Mouse (Mus musculus) hindbrain, embryonic 14.5 days (tissue): ENCODE data around the gene Hnrnph2. TPM values are rescaled to one million over a fixed set of nuclear protein-coding genes. Genes with fewer than 3 reads are reported as not detected.

Experiments used
- ATAC-seq: fragments of 200-750 bp; cut with Nextera tagmentation; 2 replicates; pipeline ENCODE4 v1.8.0; 2017; ENCODE audit warnings: moderate number of reproducible peaks, mild to moderate bottlenecking, moderate TSS enrichment, moderate library complexity; ENCODE audit not compliant: low FRiP score
- DNase-seq: peaks from one replicate; pipeline ENCODE4 v3.0.0-alpha.2; 2015; ENCODE audit warnings: low spot score
- H3K27ac ChIP-seq: fragments of 300-500 bp; sonication (generic); 2 replicates; pipeline ENCODE4 v1.5.1; 2014; ENCODE audit warnings: mild to moderate bottlenecking, moderate library complexity
- H3K27me3 ChIP-seq: fragments of 300-500 bp; sonication (generic); 2 replicates; pipeline ENCODE4 v1.6.1; 2014; ENCODE audit warnings: mild to moderate bottlenecking, low read length, mixed read lengths; ENCODE audit not compliant: control insufficient read depth, insufficient read depth
- H3K36me3 ChIP-seq: fragments of 300-500 bp; sonication (generic); replicated peaks from 2 replicates; pipeline ENCODE4 v1.6.1; 2014; ENCODE audit not compliant: control insufficient read depth, insufficient read depth
- H3K4me1 ChIP-seq: fragments of 300-500 bp; sonication (generic); replicated peaks from 2 replicates; pipeline ENCODE4 v1.6.1; 2014; ENCODE audit warnings: antibody characterized with exemption, low read length, mixed read lengths; ENCODE audit not compliant: control insufficient read depth, insufficient read depth
- H3K4me2 ChIP-seq: fragments of 300-500 bp; sonication (generic); replicated peaks from 2 replicates; pipeline ENCODE4 v1.6.1; 2014; ENCODE audit warnings: mild to moderate bottlenecking, moderate library complexity
- H3K4me3 ChIP-seq: fragments of 300-500 bp; sonication (generic); replicated peaks from 2 replicates; pipeline ENCODE4 v1.5.1; 2014; ENCODE audit warnings: mild to moderate bottlenecking, low read length
- H3K9ac ChIP-seq: fragments of 300-500 bp; sonication (generic); 2 replicates; pipeline ENCODE4 v1.6.1; 2014
- H3K9me3 ChIP-seq: fragments of 300-500 bp; sonication (generic); 2 replicates; pipeline ENCODE4 v1.6.1; 2016; ENCODE audit warnings: low read length; ENCODE audit not compliant: control insufficient read depth
- WGBS: fragments of 180-500 bp; shearing (Covaris S2); extraction: QIAGEN DNeasy Blood & Tissue Kit; methylation state at CpG from one replicate; pipeline ENCODE4 v1.1.7; 2014; 5-methylcytosine and 5-hydroxymethylcytosine counted together
- polyA plus RNA-seq: library from polyadenylated mRNA; unstranded; fragments of >200 nt; fragmentation: Nextera tagmentation; extraction: Ambion mirVana; gene quantifications from 2 replicates; pipeline ENCODE4 v1.2.1, GENCODE M21; 2014

Hnrnph2 gene
- polyA plus RNA-seq, 1 experiment from 2014 or later: 90.2 TPM

DNA sequence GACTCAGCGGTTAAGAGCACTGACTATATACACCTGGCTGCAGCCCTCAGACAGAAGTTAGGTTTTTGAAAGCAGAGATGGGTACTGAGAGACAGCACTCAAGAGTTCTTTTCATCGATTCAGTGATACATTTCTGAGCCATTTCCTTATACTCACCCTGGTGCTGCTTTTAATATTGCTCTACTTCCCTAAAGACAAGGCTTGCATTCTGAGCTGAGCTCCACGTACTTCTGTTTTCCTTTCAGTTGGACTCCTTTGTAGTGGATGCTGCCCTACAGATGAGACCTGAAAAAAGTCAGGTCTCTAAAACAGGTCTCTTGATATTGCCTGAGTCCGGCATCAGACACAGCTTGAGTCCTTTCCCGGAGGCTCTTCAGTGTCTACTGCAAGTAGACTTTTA is 31.7 kb downstream of the Hnrnph2 start:
- DNase-seq (no peak), ATAC-seq (no peak)
- Histone ChIP-seq H3K9me3 (no peaks in the 10 kb centered on the region), H3K4me3 (no peak overlapping the region), H3K4me2 (no peak overlapping the region), H3K27me3 (no peaks in the 10 kb centered on the region), H3K9ac (no peak overlapping the region), H3K27ac (no peak overlapping the region), H3K36me3 (no peaks in the 10 kb centered on the region), H3K4me1 (no peaks in the 10 kb centered on the region)
- 88% methylated on average over 5 of the region's 5 CpGs for WGBS

DNA sequence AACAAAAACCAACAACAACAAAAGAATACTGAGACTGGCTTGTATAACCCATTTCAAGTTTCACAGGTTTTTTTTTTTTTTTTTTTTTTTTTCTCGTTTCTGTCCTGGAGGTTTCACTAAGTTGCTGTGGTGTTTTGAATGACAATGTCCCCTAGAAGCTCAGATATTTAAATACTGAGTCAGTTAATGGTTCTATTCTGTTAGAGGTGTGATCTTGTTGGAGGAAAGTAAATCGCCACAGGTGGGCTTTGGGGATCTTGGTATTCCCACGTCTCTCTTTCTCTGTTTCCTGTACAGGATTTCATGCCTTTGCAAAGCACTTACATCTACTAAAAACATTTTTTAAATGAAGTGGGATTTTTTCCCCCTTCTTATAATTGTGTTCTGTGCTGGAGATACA is 34.1 kb downstream of the Hnrnph2 start:
- Histone ChIP-seq H3K27me3 (no peaks in the 10 kb centered on the region), H3K27ac (no peak overlapping the region), H3K9me3 (no peaks in the 10 kb centered on the region), H3K4me3 (no peak overlapping the region), H3K36me3 (no peaks in the 10 kb centered on the region), H3K4me1 (no peaks in the 10 kb centered on the region), H3K4me2 (no peak overlapping the region), H3K9ac (no peak overlapping the region)
- DNase-seq (no peak), ATAC-seq (no peak)
- 54% methylated on average over 3 of the region's 3 CpGs for WGBS

DNA sequence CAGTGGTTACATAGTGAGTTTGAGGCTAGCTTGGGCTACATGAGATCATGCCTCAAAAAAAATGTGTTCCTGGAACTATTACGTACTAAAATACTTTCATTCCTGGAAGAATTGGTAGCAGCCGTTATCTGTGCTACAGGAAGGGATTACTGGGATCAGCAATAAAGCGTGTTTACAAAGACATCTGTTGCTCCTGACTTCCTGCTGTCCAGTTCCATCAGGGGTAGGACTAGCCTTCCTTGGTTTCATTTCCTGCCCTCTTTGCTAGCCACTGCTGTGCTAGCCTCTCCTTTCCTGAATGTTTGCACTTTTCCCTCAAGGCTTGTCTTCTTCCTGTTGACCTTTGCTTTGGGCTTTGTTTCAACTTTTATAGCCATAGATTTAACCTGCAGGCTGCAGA is 34.9 kb downstream of the Hnrnph2 start:
- no peaks in the 10 kb centered on the region for H3K27me3 ChIP-seq
- H3K4me1 ChIP-seq: no peaks in the 10 kb centered on the region
- H3K4me3 ChIP-seq: no peak overlapping the region
- H3K9ac ChIP-seq: no peak overlapping the region
- ATAC-seq: no peak
- no peaks in the 10 kb centered on the region for H3K9me3 ChIP-seq
- no peak for DNase-seq
- no peaks in the 10 kb centered on the region for H3K36me3 ChIP-seq
- no peak overlapping the region for H3K4me2 ChIP-seq
- 84% methylated on average over 3 of the region's 3 CpGs for WGBS
- no peak overlapping the region for H3K27ac ChIP-seq

DNA sequence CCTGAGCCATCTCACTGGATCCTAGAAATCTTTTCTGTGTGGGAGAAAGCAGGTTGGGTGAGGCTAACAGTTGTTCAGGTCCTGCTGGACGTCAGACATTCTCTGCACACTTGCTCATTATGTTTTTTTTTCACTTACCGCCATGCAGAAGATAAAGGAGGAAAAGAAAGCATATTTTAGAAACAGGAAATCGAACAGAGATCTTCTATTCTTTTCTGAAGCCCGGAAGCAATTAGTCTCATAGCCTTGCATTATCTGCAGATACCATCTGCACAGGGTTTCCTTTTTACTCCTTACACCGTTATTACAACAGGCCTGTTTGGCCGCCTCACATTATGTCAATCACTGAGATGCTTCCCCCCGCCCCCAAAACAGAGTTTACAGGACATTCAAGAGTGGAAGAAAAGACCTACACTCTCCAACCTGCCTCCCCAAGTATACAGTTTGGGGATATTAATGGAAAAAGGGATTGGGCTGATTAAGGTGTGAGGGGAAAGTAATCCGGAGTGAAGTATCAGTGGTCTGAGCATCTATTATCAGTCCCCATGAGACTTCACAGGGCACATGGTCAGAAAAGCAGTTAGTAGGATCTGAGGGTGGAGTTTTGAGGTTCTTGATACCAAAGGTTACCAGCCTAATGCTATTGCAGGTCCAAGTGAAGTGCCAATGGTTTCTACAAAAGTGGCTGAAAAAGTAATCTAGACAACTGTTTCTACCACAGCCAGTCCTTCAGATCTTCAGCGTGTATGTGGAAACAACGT is 40.2 kb downstream of the Hnrnph2 start:
- no peak overlapping the region for H3K27ac ChIP-seq
- no peak overlapping the region for H3K9ac ChIP-seq
- no peaks in the 10 kb centered on the region for H3K9me3 ChIP-seq
- DNase-seq (no peak), ATAC-seq (no peak)
- WGBS: 72% methylated on average over 10 of the region's 10 CpGs
- no peaks in the 10 kb centered on the region for H3K27me3 ChIP-seq
- no peaks in the 10 kb centered on the region for H3K4me1 ChIP-seq
- no peak overlapping the region for H3K4me2 ChIP-seq
- H3K36me3 ChIP-seq: no peaks in the 10 kb centered on the region
- H3K4me3 ChIP-seq: no peak overlapping the region

GRCm38 (mm10) chrX:134646338-134646737 is 45.4 kb downstream of the Hnrnph2 start:
- DNase-seq: no peak
- H3K27ac ChIP-seq: no peak overlapping the region
- no peak for ATAC-seq
- H3K4me2 ChIP-seq: no peak overlapping the region
- H3K36me3 ChIP-seq: no peaks in the 10 kb centered on the region
- H3K9ac ChIP-seq: no peak overlapping the region
- H3K4me1 ChIP-seq: no peaks in the 10 kb centered on the region
- H3K27me3 ChIP-seq: no peaks in the 10 kb centered on the region
- H3K4me3 ChIP-seq: no peak overlapping the region
- no peaks in the 10 kb centered on the region for H3K9me3 ChIP-seq
- WGBS: 96% methylated on average over 1 of the region's 1 CpGs

GRCm38 (mm10) chrX:134647421-134647820 is 46.4 kb downstream of the Hnrnph2 start:
- ATAC-seq: no peak
- WGBS: 73% methylated on average over 8 of the region's 8 CpGs

GRCm38 (mm10) chrX:134648031-134648692 is 47.2 kb downstream of the Hnrnph2 start:
- Histone ChIP-seq H3K4me2 (peak overlapping the region; percentile 38; the same call in 1 of the 2 replicates), H3K27me3 (no peaks in the 10 kb centered on the region), H3K36me3 (no peaks in the 10 kb centered on the region), H3K9me3 (no peaks in the 10 kb centered on the region), H3K4me1 (no peaks in the 10 kb centered on the region), H3K4me3 (no peak overlapping the region), H3K27ac (no peak overlapping the region), H3K9ac (no peak overlapping the region)
- peak; percentile 74 for ATAC-seq
- 20% methylated on average over 11 of the region's 11 CpGs for WGBS
- peak; percentile 90 for DNase-seq

More at GRCm38 (mm10) chrX:134647421-134647820, 46.4 kb downstream of the Hnrnph2 start:
- DNase-seq: no peak
- H3K27ac ChIP-seq: no peak overlapping the region
- no peaks in the 10 kb centered on the region for H3K9me3 ChIP-seq
- H3K4me2 ChIP-seq: no peak overlapping the region
- H3K4me3 ChIP-seq: no peak overlapping the region
- H3K4me1 ChIP-seq: no peaks in the 10 kb centered on the region
- no peaks in the 10 kb centered on the region for H3K36me3 ChIP-seq
- H3K27me3 ChIP-seq: no peaks in the 10 kb centered on the region
- H3K9ac ChIP-seq: no peak overlapping the region

GRCm38 (mm10) chrX:134652061-134652460 is 51.1 kb downstream of the Hnrnph2 start:
- no peak overlapping the region for H3K9ac ChIP-seq
- H3K27me3 ChIP-seq: no peaks in the 10 kb centered on the region
- no peak for DNase-seq
- H3K36me3 ChIP-seq: no peaks in the 10 kb centered on the region
- no peak for ATAC-seq
- H3K27ac ChIP-seq: no peak overlapping the region
- H3K4me1 ChIP-seq: no peaks in the 10 kb centered on the region
- H3K9me3 ChIP-seq: no peaks in the 10 kb centered on the region
- 92% methylated on average over 1 of the region's 1 CpGs for WGBS
- no peak overlapping the region for H3K4me3 ChIP-seq
- no peak overlapping the region for H3K4me2 ChIP-seq
